Mouse (Mus musculus): ENCODE measurements at regions not wholly inside any gene's neighbourhood (a gene's known extent, or its start where the extent isn't known, plus 50 kb on each side); places are given as distances from the start of the nearest gene placed in this dataset.
"Not testable (repeated sequence)": the region's sequence is repeated elsewhere in the genome, so short reads cannot be mapped to it uniquely, and the experiment has no call there.

- no peak for DNase-seq (ENCODE audit: low read depth)
Observed at GRCm38 (mm10) chr14:71654785-71655627, 836.6 kb downstream of the Gm9195 start.

GRCm38 (mm10) chr14:71642536-71642935, 849.1 kb downstream of the Gm9195 start:
- DNase-seq (ENCODE audit: low read depth) = no peak

- no peak for DNase-seq (ENCODE audit: low read depth)
Observed at GRCm38 (mm10) chr14:71639083-71639482, 852.6 kb downstream of the Gm9195 start.

- no peak for DNase-seq (ENCODE audit: low read depth)
Observed at GRCm38 (mm10) chr14:71635091-71635490, 856.5 kb downstream of the Gm9195 start.

- no peak for DNase-seq (ENCODE audit: low read depth)
Observed at GRCm38 (mm10) chr14:71609698-71610301, 881.8 kb downstream of the Gm9195 start.

GRCm38 (mm10) chr14:71603710-71604109, 887.9 kb downstream of the Gm9195 start:
- no peak for DNase-seq (ENCODE audit: low read depth)

- no peak for DNase-seq (ENCODE audit: low read depth)
Observed at GRCm38 (mm10) chr14:71597859-71598258, 893.8 kb downstream of the Gm9195 start.

- no peak for DNase-seq (ENCODE audit: low read depth)
Observed at GRCm38 (mm10) chr14:71588694-71589240, 902.9 kb downstream of the Gm9195 start.

- no peak for DNase-seq (ENCODE audit: low read depth)
Observed at GRCm38 (mm10) chr14:71588006-71588405, 903.6 kb downstream of the Gm9195 start.

- DNase-seq (ENCODE audit: low read depth) = no peak
Observed at GRCm38 (mm10) chr14:71564816-71565215, 926.8 kb downstream of the Gm9195 start.

GRCm38 (mm10) chr14:71561906-71562305, 929.7 kb downstream of the Gm9195 start:
- DNase-seq (ENCODE audit: low read depth) = no peak

- not testable (repeated sequence) for DNase-seq (ENCODE audit: low read depth)
Observed at GRCm38 (mm10) chr14:71554324-71554723, 937.3 kb downstream of the Gm9195 start.

- DNase-seq (ENCODE audit: low read depth) = no peak
Observed at GRCm38 (mm10) chr14:71543580-71543979, 943.9 kb upstream of the Fam160b2 start.

GRCm38 (mm10) chr14:71532074-71532659, 932.5 kb upstream of the Fam160b2 start:
- no peak for DNase-seq (ENCODE audit: low read depth)

GRCm38 (mm10) chr14:71531298-71531697, 931.7 kb upstream of the Fam160b2 start:
- no peak for DNase-seq (ENCODE audit: low read depth)

- no peak for DNase-seq (ENCODE audit: low read depth)
Observed at GRCm38 (mm10) chr14:71530421-71530820, 930.8 kb upstream of the Fam160b2 start.

- no peak for DNase-seq (ENCODE audit: low read depth)
Observed at GRCm38 (mm10) chr14:71518541-71518940, 918.9 kb upstream of the Fam160b2 start.

GRCm38 (mm10) chr14:71500851-71501250, 901.2 kb upstream of the Fam160b2 start:
- DNase-seq (ENCODE audit: low read depth) = no peak

- no peak for DNase-seq (ENCODE audit: low read depth)
Observed at GRCm38 (mm10) chr14:71491201-71491600, 891.6 kb upstream of the Fam160b2 start.

GRCm38 (mm10) chr14:71486176-71486970, 886.7 kb upstream of the Fam160b2 start:
- no peak for DNase-seq (ENCODE audit: low read depth)

GRCm38 (mm10) chr14:71475656-71476055, 876.0 kb upstream of the Fam160b2 start:
- DNase-seq (ENCODE audit: low read depth) = no peak

GRCm38 (mm10) chr14:71473907-71474306, 874.3 kb upstream of the Fam160b2 start:
- DNase-seq (ENCODE audit: low read depth) = no peak

All from gonadal fat pad, adult 2 months (tissue).